Mouse (Mus musculus) hindbrain, embryonic 11.5 days (tissue): ENCODE data around the gene H2-Ab1. TPM values are rescaled to one million over a fixed set of nuclear protein-coding genes. Genes with fewer than 3 reads are reported as not detected.

ENCODE experiments used
- ATAC-seq: fragments of 200-750 bp; cut with Nextera tagmentation; 2 replicates; pipeline ENCODE4 v1.8.0; 2017; ENCODE audit warnings: mild to moderate bottlenecking, moderate TSS enrichment, moderate library complexity; ENCODE audit not compliant: low FRiP score
- DNase-seq: peaks from one replicate; pipeline ENCODE4 v3.0.0-alpha.2; 2015; ENCODE audit warnings: low spot score
- H3K27ac ChIP-seq: fragments of 300-500 bp; sonication (generic); 2 replicates; pipeline ENCODE4 v1.5.1; 2014; ENCODE audit warnings: mild to moderate bottlenecking, low read depth, low read length
- H3K27me3 ChIP-seq: fragments of 300-500 bp; sonication (generic); 2 replicates; pipeline ENCODE4 v1.6.1; 2014; ENCODE audit warnings: mild to moderate bottlenecking, low read length, moderate library complexity, mixed read lengths; ENCODE audit not compliant: control insufficient read depth, insufficient read depth
- H3K36me3 ChIP-seq: fragments of 300-500 bp; sonication (generic); 2 replicates; pipeline ENCODE4 v1.6.1; 2014; ENCODE audit warnings: mild to moderate bottlenecking, low read length, moderate library complexity, mixed read lengths; ENCODE audit not compliant: control insufficient read depth, insufficient read depth
- H3K4me1 ChIP-seq: fragments of 300-500 bp; sonication (generic); replicated peaks from 2 replicates; pipeline ENCODE4 v1.6.1; 2014; ENCODE audit warnings: low read length, mixed read lengths; ENCODE audit not compliant: control insufficient read depth, insufficient read depth
- H3K4me2 ChIP-seq: fragments of 300-500 bp; sonication (generic); replicated peaks from 2 replicates; pipeline ENCODE4 v1.6.1; 2014; ENCODE audit warnings: mild to moderate bottlenecking, low read depth, low read length
- H3K4me3 ChIP-seq: fragments of 300-500 bp; sonication (generic); 2 replicates; pipeline ENCODE4 v1.5.1; 2014; ENCODE audit warnings: low read depth, low read length
- H3K9ac ChIP-seq: fragments of 300-500 bp; sonication (generic); 2 replicates; pipeline ENCODE4 v1.6.1; 2014; ENCODE audit warnings: low read depth, low read length
- H3K9me3 ChIP-seq: fragments of 300-500 bp; sonication (generic); 2 replicates; pipeline ENCODE4 v1.6.1; 2016; ENCODE audit warnings: low read length; ENCODE audit not compliant: control insufficient read depth
- WGBS: fragments of 180-500 bp; shearing (Covaris S2); extraction: QIAGEN DNeasy Blood & Tissue Kit; methylation state at CpG from one replicate; pipeline ENCODE4 v1.1.7; 2014; 5-methylcytosine and 5-hydroxymethylcytosine counted together
- polyA plus RNA-seq: library from polyadenylated mRNA; unstranded; fragments of >200 nt; fragmentation: Nextera tagmentation; extraction: Ambion mirVana; gene quantifications from 2 replicates; pipeline ENCODE4 v1.2.1, GENCODE M21; 2014

Gene H2-Ab1
- polyA plus RNA-seq, 1 experiment from 2014 or later, result 2.4 TPM

GRCm38 (mm10) chr17:34300691-34301566 lies 43.4 kb downstream of the H2-Ab1 start:
- Histone ChIP-seq H3K36me3 (no peaks in the 10 kb centered on the region), H3K4me3 (no peak overlapping the region)
- no peak for ATAC-seq

DNA sequence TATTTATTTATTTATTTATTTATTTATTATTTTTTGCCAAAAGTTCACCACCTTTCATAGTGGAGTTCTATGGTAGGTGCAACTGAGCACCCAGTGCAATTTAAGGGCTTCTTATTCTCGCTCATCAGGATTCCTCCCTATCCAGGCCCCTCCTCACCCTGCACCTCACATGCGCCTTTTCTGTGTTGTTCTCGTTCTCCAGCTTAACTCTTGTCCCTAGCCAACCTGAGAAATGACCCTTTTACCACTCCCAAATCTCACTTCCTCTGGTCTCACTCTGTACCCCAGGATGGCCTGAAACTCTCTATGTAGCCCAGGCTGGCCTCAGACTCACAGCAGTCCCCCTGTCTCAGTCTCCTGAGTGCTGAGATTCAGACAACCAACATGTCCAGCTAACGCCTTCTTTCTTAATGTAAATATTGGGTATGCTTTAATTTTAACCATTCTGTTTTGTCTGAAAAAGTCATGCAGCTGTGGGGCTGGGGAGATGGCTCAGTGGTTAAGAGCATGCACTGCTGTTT lies 44.2 kb downstream of the H2-Ab1 start:
- Histone ChIP-seq H3K9ac (no peak overlapping the region), H3K36me3 (no peaks in the 10 kb centered on the region), H3K4me2 (no peak overlapping the region), H3K4me1 (no peaks in the 10 kb centered on the region), H3K4me3 (no peak overlapping the region), H3K9me3 (no peaks in the 10 kb centered on the region), H3K27me3 (no peaks in the 10 kb centered on the region), H3K27ac (no peak overlapping the region)
- WGBS, result 84% methylated on average over 4 of the region's 4 CpGs
- no peak for DNase-seq
- no peak for ATAC-seq

More at GRCm38 (mm10) chr17:34300691-34301566, 43.4 kb downstream of the H2-Ab1 start:
- no peaks in the 10 kb centered on the region for H3K4me1 ChIP-seq
- no peaks in the 10 kb centered on the region for H3K27me3 ChIP-seq
- no peak for DNase-seq
- no peak overlapping the region for H3K27ac ChIP-seq
- no peak overlapping the region for H3K9ac ChIP-seq
- H3K4me2 ChIP-seq, result no peak overlapping the region
- H3K9me3 ChIP-seq, result no peaks in the 10 kb centered on the region
- 81% methylated on average over 23 of the region's 23 CpGs for WGBS

GRCm38 (mm10) chr17:34303789-34304188 lies 46.3 kb downstream of the H2-Ab1 start:
- Histone ChIP-seq H3K36me3 (no peaks in the 10 kb centered on the region), H3K4me2 (no peak overlapping the region), H3K4me1 (no peaks in the 10 kb centered on the region), H3K9ac (no peak overlapping the region), H3K9me3 (no peaks in the 10 kb centered on the region), H3K27me3 (no peaks in the 10 kb centered on the region), H3K4me3 (no peak overlapping the region), H3K27ac (no peak overlapping the region)
- 97% methylated on average over 2 of the region's 2 CpGs for WGBS
- no peak for DNase-seq
- ATAC-seq, result no peak

DNA sequence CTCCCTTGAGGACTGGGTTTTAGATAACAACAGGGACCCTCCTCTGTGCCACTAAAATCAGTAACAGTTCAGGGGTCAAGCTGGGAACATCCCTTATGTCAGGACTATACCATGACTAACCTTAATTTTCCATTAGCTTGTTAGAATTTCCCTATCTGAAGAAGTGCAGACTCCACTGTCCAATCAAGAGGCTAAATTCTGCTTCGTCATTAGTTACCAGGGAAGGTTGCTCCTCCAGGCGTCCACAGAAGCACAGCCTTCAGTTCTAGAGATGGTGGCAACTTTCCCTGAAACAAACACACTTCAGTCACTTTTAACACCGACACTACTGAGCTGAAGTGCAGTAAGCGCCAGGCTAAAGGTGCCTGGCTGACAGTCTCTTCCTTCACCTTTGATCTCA lies 47.3 kb downstream of the H2-Ab1 start:
- DNase-seq (peak; percentile 70), ATAC-seq (no peak)
- 26% methylated on average over 4 of the region's 4 CpGs for WGBS
- Histone ChIP-seq H3K9ac (no peak overlapping the region), H3K4me3 (no peak overlapping the region), H3K27ac (no peak overlapping the region), H3K4me1 (0 out of 2 replicates have a peak, but pooled peaks cover 2% of the 10 kb centered on the region), H3K36me3 (no peaks in the 10 kb centered on the region), H3K4me2 (no peak overlapping the region), H3K9me3 (no peaks in the 10 kb centered on the region), H3K27me3 (no peaks in the 10 kb centered on the region)

- 0 out of 2 replicates have a peak, but pooled peaks cover 2% of the 10 kb centered on the region for H3K4me1 ChIP-seq
- no peaks in the 10 kb centered on the region for H3K36me3 ChIP-seq
- no peak within 1 kb of the TSS for H3K4me2 ChIP-seq
- H3K27ac ChIP-seq, result no peak within 1 kb of the TSS
- H3K9me3 ChIP-seq, result no peaks in the 10 kb centered on the region
- H3K4me3 ChIP-seq, result no peak within 1 kb of the TSS
- DNase-seq (peak; percentile 85), ATAC-seq (peak; percentile 54; the same call in 1 of the 2 replicates)
- no peaks in the 10 kb centered on the region for H3K27me3 ChIP-seq
- no peak within 1 kb of the TSS for H3K9ac ChIP-seq
Measured at GRCm38 (mm10) chr17:34305380-34306030, 48.0 kb downstream of the H2-Ab1 start, which contains the start of gene H2-Eb1. H2-Eb1 (plus strand) TSS chr17:34305867.

GRCm38 (mm10) chr17:34306407-34306806 lies 48.9 kb downstream of the H2-Ab1 start:
- no peak overlapping the region for H3K4me2 ChIP-seq
- ATAC-seq, result no peak
- H3K36me3 ChIP-seq, result no peaks in the 10 kb centered on the region
- no peak overlapping the region for H3K4me3 ChIP-seq
- no peak for DNase-seq
- WGBS, result 82% methylated on average over 2 of the region's 2 CpGs
- H3K27ac ChIP-seq, result no peak overlapping the region
- no peaks in the 10 kb centered on the region for H3K27me3 ChIP-seq
- 0 out of 2 replicates have a peak, but pooled peaks cover 2% of the 10 kb centered on the region for H3K4me1 ChIP-seq
- no peaks in the 10 kb centered on the region for H3K9me3 ChIP-seq
- no peak overlapping the region for H3K9ac ChIP-seq

DNA sequence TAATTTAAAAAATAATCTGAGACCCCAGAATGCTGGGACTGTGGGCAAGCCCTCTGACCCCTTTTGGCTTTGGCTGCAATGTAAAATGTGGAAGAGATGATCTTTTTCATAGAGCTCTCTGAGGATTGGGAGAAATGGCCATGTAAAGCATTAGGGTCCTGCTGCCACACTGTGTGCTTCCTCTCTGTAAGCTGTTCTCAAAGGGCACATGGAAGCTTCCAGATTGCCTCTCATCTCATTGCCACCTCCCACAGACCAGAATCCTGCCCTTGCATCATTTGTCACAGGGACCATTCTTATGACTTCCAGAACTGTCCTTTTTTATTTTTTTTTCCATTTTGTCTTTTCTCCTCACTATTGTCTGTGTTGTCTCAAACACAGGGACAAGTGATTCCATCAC lies 49.7 kb downstream of the H2-Ab1 start:
- no peak overlapping the region for H3K9ac ChIP-seq
- no peaks in the 10 kb centered on the region for H3K36me3 ChIP-seq
- H3K4me2 ChIP-seq, result no peak overlapping the region
- ATAC-seq (no peak), DNase-seq (no peak)
- no peaks in the 10 kb centered on the region for H3K9me3 ChIP-seq
- H3K27ac ChIP-seq, result no peak overlapping the region
- H3K4me3 ChIP-seq, result no peak overlapping the region
- H3K27me3 ChIP-seq, result no peaks in the 10 kb centered on the region
- H3K4me1 ChIP-seq, result 0 out of 2 replicates have a peak, but pooled peaks cover 2% of the 10 kb centered on the region

- no peak for DNase-seq
Measured at GRCm38 (mm10) chr17:34308161-34308560, 50.7 kb downstream of the H2-Ab1 start.

More at GRCm38 (mm10) chr17:34308161-34308560, 50.7 kb downstream of the H2-Ab1 start:
- Histone ChIP-seq H3K27me3 (no peaks in the 10 kb centered on the region), H3K9me3 (no peaks in the 10 kb centered on the region), H3K4me2 (no peak overlapping the region), H3K27ac (no peak overlapping the region), H3K36me3 (no peaks in the 10 kb centered on the region), H3K4me3 (no peak overlapping the region), H3K4me1 (0 out of 2 replicates have a peak, but pooled peaks cover 2% of the 10 kb centered on the region), H3K9ac (no peak overlapping the region)
- WGBS, result 81% methylated on average over 4 of the region's 4 CpGs
- no peak for ATAC-seq
